Mouse (Mus musculus) thymus, postnatal 36 days (tissue): ENCODE data around the gene Thop1.
"Not testable (repeated sequence)": the region's sequence is repeated elsewhere in the genome, so short reads cannot be mapped to it uniquely, and the experiment has no call there.

ENCODE experiments used
- DNase-seq, 2 experiments: peaks; one replicate each; pipeline ENCODE4 v3.0.0; 2022; ENCODE audit warnings: mixed read lengths in 2 of 2

Thop1 gene

GRCm38 (mm10) chr10:81069836-81070235 is at the start of gene Thop1:
Thop1 (plus strand) TSS chr10:81070035.
- peak; percentile 94 to 98 for DNase-seq

GRCm38 (mm10) chr10:81020207-81020606 is 49.6 kb upstream of the Thop1 start:
- no peak for DNase-seq

- DNase-seq, result no peak
Observed at GRCm38 (mm10) chr10:81021547-81022110, 48.2 kb upstream of the Thop1 start.

- DNase-seq, result no peak
Observed at GRCm38 (mm10) chr10:81022744-81023143, 47.1 kb upstream of the Thop1 start.

GRCm38 (mm10) chr10:81024346-81024937 is 45.4 kb upstream of the Thop1 start:
- DNase-seq, result no peak

- DNase-seq, result no peak
Observed at GRCm38 (mm10) chr10:81025047-81025621, 44.7 kb upstream of the Thop1 start.

- DNase-seq, result no peak
Observed at GRCm38 (mm10) chr10:81025639-81026275, 44.1 kb upstream of the Thop1 start, which contains the start of gene Diras1. Diras1 (minus strand) TSS chr10:81025662.

GRCm38 (mm10) chr10:81026857-81027256 is 43.0 kb upstream of the Thop1 start:
- no peak for DNase-seq

GRCm38 (mm10) chr10:81027331-81027730 is 42.5 kb upstream of the Thop1 start:
- no peak for DNase-seq

- no peak for DNase-seq
Observed at GRCm38 (mm10) chr10:81028219-81028618, 41.6 kb upstream of the Thop1 start.

GRCm38 (mm10) chr10:81029031-81029430 is 40.8 kb upstream of the Thop1 start:
- no peak for DNase-seq

- no peak for DNase-seq
Observed at GRCm38 (mm10) chr10:81033586-81033985, 36.2 kb upstream of the Thop1 start.

- DNase-seq, result no peak
Observed at GRCm38 (mm10) chr10:81036251-81036650, 33.6 kb upstream of the Thop1 start.

GRCm38 (mm10) chr10:81036988-81037580 is 32.8 kb upstream of the Thop1 start, which contains the start of gene Slc39a3:
Slc39a3 (minus strand) TSS chr10:81037426.
- peak; percentile 98 to 99 for DNase-seq

GRCm38 (mm10) chr10:81041458-81042175 is 28.2 kb upstream of the Thop1 start:
- DNase-seq, result peak; percentile 67 to 76

- DNase-seq, result not testable (repeated sequence)
Observed at GRCm38 (mm10) chr10:81045246-81045645, 24.6 kb upstream of the Thop1 start.

GRCm38 (mm10) chr10:81050645-81051044 is 19.2 kb upstream of the Thop1 start:
- DNase-seq, result peak; percentile 45 to 47

GRCm38 (mm10) chr10:81051133-81051532 is 18.7 kb upstream of the Thop1 start:
- no peak for DNase-seq

GRCm38 (mm10) chr10:81052577-81052976 is 17.3 kb upstream of the Thop1 start:
- no peak for DNase-seq

GRCm38 (mm10) chr10:81055169-81055568 is 14.7 kb upstream of the Thop1 start:
- DNase-seq, result no peak

GRCm38 (mm10) chr10:81055802-81056340 is 14.0 kb upstream of the Thop1 start:
- not testable (repeated sequence) for DNase-seq

GRCm38 (mm10) chr10:81057406-81058130 is 12.3 kb upstream of the Thop1 start:
- no peak for DNase-seq
